Mouse (Mus musculus) intestine, embryonic 15.5 days (tissue): Measurements from ENCODE around the gene Agtrap. TPM values are rescaled to one million over a fixed set of nuclear protein-coding genes. Genes with fewer than 3 reads are reported as not detected.

Experiments
- ATAC-seq: fragments of 200-750 bp; cut with Nextera tagmentation; 2 replicates; pipeline ENCODE4 v1.8.0; 2017; ENCODE audit warnings: moderate TSS enrichment, moderate library complexity
- H3K27ac ChIP-seq: fragments of 300-500 bp; sonication (generic); 2 replicates; pipeline ENCODE4 v1.5.1; 2015; ENCODE audit warnings: mild to moderate bottlenecking, inconsistent platforms
- H3K27me3 ChIP-seq: fragments of 300-500 bp; sonication (generic); replicated peaks from 2 replicates; pipeline ENCODE4 v1.6.1; 2015; ENCODE audit warnings: inconsistent platforms
- H3K36me3 ChIP-seq: fragments of 300-500 bp; sonication (generic); 2 replicates; pipeline ENCODE4 v1.6.1; 2015; ENCODE audit warnings: inconsistent platforms
- H3K4me1 ChIP-seq: fragments of 300-500 bp; sonication (generic); replicated peaks from 2 replicates; pipeline ENCODE4 v1.6.1; 2015; ENCODE audit warnings: inconsistent platforms
- H3K4me2 ChIP-seq: fragments of 300-500 bp; sonication (generic); replicated peaks from 2 replicates; pipeline ENCODE4 v1.6.1; 2015; ENCODE audit warnings: mild to moderate bottlenecking, inconsistent platforms
- H3K4me3 ChIP-seq: fragments of 300-500 bp; sonication (generic); replicated peaks from 2 replicates; pipeline ENCODE4 v1.5.1; 2015; ENCODE audit warnings: inconsistent platforms
- H3K9ac ChIP-seq: fragments of 300-500 bp; sonication (generic); 2 replicates; pipeline ENCODE4 v1.6.1; 2015; ENCODE audit warnings: inconsistent platforms
- H3K9me3 ChIP-seq: fragments of 300-500 bp; sonication (generic); 2 replicates; pipeline ENCODE4 v1.6.1; 2016; ENCODE audit warnings: inconsistent platforms
- WGBS: fragments of 180-500 bp; shearing (Covaris S2); methylation state at CpG from one replicate; pipeline ENCODE4 v1.1.7; 2015; 5-methylcytosine and 5-hydroxymethylcytosine counted together
- polyA plus RNA-seq: library from polyadenylated mRNA; unstranded; fragments of >200 nt; fragmentation: Nextera tagmentation; extraction: Ambion mirVana; gene quantifications from 2 replicates; pipeline ENCODE4 v1.2.1, GENCODE M21; 2015

Agtrap gene
- polyA plus RNA-seq, 1 experiment from 2014 or later, result 15.1 TPM

DNA sequence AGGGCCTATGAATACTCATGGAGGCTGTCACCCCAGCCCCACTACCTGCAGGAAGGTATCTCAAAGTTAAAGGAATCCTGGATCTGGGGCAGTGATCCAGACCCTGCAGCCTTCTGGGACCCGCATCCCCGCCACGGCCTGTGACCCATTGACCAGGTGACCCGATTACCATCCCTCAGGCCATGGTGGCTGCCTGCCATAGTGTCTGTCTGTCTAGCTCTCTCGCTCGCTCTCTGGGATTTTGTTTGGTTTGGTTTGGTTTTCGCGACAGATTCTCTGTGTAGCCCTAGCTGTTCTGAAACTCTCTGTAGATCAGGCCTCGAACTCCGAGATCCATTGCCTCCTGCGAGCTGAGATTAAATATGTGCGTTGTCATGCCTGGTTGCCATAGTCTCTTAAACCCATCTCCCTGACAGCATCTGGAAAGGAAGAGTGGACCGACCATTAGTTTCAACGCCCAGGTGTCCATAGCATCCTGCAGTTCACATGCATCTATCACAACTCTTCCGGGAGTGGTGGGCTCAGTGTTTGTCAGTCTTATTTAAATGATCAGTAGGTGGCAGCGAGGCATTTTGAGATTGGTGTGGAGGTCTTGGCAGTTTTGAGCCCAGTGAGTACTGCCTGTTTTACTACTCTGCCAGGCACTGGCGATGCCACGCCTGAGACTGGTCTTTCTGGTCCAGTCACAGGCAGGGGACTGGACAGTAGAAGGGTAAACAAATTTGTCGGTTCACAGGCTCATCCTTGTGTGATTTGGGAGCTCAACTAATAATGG is 48.4 kb downstream of the Agtrap start:
- Histone ChIP-seq H3K4me3 (peak overlapping the region; percentile 71), H3K9me3 (no peaks in the 10 kb centered on the region), H3K9ac (peak overlapping the region; percentile 69), H3K4me1 (peaks cover 35% of the 10 kb centered on the region), H3K4me2 (peak overlapping the region; percentile 88), H3K36me3 (peaks cover 5% of the 10 kb centered on the region; the same call in 1 of the 2 replicates), H3K27me3 (no peaks in the 10 kb centered on the region), H3K27ac (peak overlapping the region; percentile 62)
- WGBS, result 17% methylated on average over 19 of the region's 19 CpGs
- no peak for ATAC-seq

DNA sequence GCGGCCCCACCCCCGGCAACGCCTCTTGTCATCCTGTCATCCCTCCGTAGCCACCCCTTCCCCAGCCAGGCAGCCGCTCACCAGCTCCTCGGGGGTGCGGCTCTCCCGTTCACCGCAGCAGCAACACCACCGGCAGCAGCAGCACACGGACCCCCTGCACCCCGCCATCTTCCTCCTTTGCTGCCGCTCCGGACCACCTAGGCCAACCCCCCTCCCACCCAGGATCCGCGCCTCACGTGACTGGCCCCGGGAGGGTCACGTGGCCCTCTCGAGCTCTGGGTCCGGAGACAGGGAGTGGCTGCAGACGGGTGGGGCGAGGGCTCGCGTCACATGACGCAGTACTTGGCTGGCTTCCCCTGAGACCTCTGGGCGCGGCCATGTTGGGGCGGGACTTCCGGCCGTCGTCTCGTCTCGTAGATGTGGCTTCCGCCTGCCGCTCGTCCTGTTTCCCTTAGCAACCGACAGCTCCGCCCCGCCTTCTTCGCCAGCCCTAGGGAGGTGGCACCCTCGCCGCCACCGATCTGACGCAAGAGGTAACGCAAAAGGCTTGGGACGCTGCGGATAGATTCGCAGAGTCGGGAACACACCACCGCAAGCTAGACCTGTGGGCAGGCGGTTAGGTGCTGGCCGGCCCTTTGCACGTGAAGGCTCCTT is 49.1 kb downstream of the Agtrap start, which contains the start of the genes Clcn6 and Mthfr:
Gene Clcn6, minus strand, starts transcription at position 222 of the 654 bp plus-strand sequence.
Gene Mthfr, plus strand, starts transcription at position 478 of the 654 bp plus-strand sequence.
- Histone ChIP-seq H3K4me3 (peak within 1 kb of the TSS; percentile 71), H3K36me3 (no peaks in the 10 kb centered on the region), H3K27me3 (no peaks in the 10 kb centered on the region), H3K9me3 (no peaks in the 10 kb centered on the region), H3K9ac (peak within 1 kb of the TSS; percentile 69), H3K4me1 (peaks cover 33% of the 10 kb centered on the region), H3K4me2 (peak within 1 kb of the TSS; percentile 88), H3K27ac (peak within 1 kb of the TSS; percentile 69)
- under 1% methylated on average over 51 of the region's 54 CpGs for WGBS
- ATAC-seq, result peak; percentile 95

DNA sequence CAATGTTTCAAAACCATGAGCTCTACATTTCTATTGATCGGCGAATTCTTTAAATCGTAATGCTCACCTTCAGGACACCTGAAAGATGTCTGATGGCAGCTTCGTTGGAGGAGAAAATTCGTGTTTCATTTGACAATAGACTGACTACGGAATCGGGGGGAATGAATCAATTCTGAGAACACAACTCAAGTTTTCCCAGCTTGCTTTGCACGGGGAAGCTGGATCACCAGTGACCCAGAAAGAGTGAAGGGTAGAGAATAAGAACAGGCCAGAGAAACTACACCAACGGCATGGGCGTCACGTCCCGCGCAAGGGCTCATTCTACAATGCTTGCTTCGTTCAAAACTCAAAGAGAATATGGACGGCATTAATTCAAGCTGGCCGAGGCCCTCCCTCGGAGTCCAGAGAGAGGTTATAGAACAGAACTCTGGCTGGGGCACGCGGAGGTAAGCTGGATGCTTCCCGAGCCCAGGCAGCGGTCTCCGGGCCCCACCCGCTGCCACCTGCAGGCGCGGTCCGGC is 49.7 kb downstream of the Agtrap start:
- H3K27me3 ChIP-seq, result no peaks in the 10 kb centered on the region
- peak overlapping the region; percentile 64 for H3K9ac ChIP-seq

DNA sequence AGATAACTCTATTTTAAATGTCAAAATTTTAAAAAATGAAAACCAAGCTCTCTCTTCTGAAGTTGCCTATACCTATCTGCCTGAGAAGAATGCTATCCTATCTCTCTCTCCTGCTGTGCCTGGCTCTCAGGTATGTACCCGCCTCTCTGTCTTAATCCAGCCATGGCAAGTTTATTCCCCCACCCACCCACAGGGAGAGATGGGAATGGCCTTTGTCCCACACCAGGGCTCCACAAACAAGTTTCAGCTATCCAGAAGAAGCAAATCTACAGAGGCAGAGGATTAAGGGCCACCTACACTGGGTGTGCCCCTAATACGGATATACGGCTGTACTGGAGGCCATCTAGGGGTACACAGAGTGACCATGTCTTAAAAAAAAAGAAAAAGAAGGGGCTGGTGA is 52.4 kb downstream of the Agtrap start:
- no peak overlapping the region for H3K27ac ChIP-seq
- H3K9me3 ChIP-seq, result no peaks in the 10 kb centered on the region
- WGBS, result 81% methylated on average over 3 of the region's 3 CpGs
- no peak overlapping the region for H3K4me3 ChIP-seq
- peaks cover 14% of the 10 kb centered on the region for H3K4me1 ChIP-seq
- H3K9ac ChIP-seq, result no peak overlapping the region
- no peak for ATAC-seq
- H3K4me2 ChIP-seq, result no peak overlapping the region
- no peaks in the 10 kb centered on the region for H3K27me3 ChIP-seq
- H3K36me3 ChIP-seq, result 0 out of 2 replicates have a peak, but pooled peaks cover 3% of the 10 kb centered on the region

More for the DNA sequence above, 49.7 kb downstream of the Agtrap start:
- Histone ChIP-seq H3K36me3 (no peaks in the 10 kb centered on the region), H3K27ac (peak overlapping the region; percentile 69), H3K9me3 (no peaks in the 10 kb centered on the region), H3K4me1 (peaks cover 33% of the 10 kb centered on the region), H3K4me3 (peak overlapping the region; percentile 71), H3K4me2 (peak overlapping the region; percentile 67)
- ATAC-seq, result no peak; the same call in 1 of the 2 replicates
- 6% methylated on average over 26 of the region's 26 CpGs for WGBS

DNA sequence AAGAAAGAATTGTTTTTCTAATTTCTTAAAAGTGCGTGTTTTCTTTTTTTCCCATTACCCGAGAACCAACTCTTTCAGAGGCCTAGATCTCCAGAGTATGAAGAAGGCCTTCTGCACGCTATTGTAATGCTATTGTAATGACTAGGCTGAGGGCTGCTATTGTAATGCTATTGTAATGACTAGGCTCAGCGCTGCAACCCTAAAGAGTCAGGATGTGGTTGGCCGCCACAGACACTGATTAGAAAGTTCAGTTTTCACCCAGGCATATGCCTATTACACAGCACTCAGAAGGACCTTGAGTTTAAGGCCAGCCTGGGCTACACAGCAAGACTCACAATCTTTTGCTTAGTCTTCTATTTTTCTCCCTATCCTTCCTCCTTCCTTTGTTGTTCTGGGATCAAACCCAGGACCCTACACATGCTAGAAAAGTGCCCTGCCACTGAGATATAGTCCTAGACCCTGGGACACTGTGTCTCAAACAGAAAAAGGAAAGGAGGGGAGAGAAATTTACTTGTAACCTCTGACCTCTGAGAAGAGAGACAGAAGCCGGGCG is 53.9 kb downstream of the Agtrap start:
- Histone ChIP-seq H3K9ac (no peak overlapping the region), H3K27ac (no peak overlapping the region), H3K27me3 (no peaks in the 10 kb centered on the region), H3K9me3 (no peaks in the 10 kb centered on the region), H3K36me3 (peaks cover 9% of the 10 kb centered on the region; the same call in 1 of the 2 replicates), H3K4me1 (peaks cover 6% of the 10 kb centered on the region), H3K4me3 (no peak overlapping the region), H3K4me2 (no peak overlapping the region)
- 86% methylated on average over 7 of the region's 7 CpGs for WGBS
- no peak for ATAC-seq

DNA sequence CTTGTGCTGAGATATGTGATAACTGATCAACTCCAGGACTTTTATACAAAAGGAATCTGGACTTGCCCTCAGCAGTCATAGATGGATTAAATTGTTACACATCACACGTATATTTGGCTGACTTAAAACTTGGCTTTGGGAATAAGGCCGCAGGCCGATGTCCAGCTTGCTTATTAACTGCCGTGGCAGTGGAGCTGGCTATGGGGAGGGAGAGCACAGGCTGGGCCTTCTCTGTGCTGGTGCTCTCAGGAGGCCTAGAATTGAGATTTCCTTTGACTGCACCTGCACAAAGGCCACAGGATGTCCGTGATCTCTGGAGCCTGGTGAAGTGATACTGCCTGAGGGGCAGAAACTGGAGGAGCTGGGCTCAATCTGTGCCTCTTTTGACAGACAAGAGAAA is 57.3 kb downstream of the Agtrap start:
- Histone ChIP-seq H3K9me3 (no peaks in the 10 kb centered on the region), H3K27ac (no peak overlapping the region), H3K4me1 (no peaks in the 10 kb centered on the region), H3K9ac (no peak overlapping the region), H3K4me2 (no peak overlapping the region), H3K27me3 (no peaks in the 10 kb centered on the region), H3K36me3 (peaks cover 15% of the 10 kb centered on the region; the same call in 1 of the 2 replicates), H3K4me3 (no peak overlapping the region)
- no peak for ATAC-seq
- WGBS, result 89% methylated on average over 5 of the region's 5 CpGs

DNA sequence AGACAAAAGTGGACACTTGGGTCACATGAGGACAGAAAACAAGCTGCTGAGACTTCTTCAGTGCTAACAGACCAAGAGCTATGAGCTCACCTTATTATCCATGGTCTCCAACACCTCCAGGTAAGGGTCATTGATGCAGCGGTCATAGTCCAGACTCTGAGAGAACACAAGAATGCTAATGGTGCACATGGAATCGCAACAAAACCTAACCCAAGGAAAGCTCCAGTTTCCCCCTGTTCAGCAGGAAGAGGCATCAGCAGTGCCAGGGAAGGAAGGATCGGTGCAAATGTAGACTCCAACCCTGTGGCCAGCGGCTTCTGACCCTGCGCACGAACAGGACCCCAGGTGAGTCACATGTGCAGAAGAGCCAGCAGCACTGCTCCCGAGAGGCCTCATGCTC is 58.5 kb downstream of the Agtrap start:
- H3K4me2 ChIP-seq, result no peak overlapping the region
- ATAC-seq, result no peak
- no peak overlapping the region for H3K9ac ChIP-seq
- peaks cover 19% of the 10 kb centered on the region for H3K36me3 ChIP-seq
- WGBS, result 93% methylated on average over 7 of the region's 7 CpGs
- no peak overlapping the region for H3K27ac ChIP-seq
- no peaks in the 10 kb centered on the region for H3K9me3 ChIP-seq
- no peaks in the 10 kb centered on the region for H3K27me3 ChIP-seq
- H3K4me3 ChIP-seq, result no peak overlapping the region
- no peaks in the 10 kb centered on the region for H3K4me1 ChIP-seq

Other genes starting within 250 kb of the Agtrap start
- gene Zfp933, start 239.7 kb downstream of the Agtrap start, polyA plus RNA-seq, result 4.6 and 4.7 TPM in 2 replicates
- 33.1 and 35.6 TPM in 2 replicates for gene Miip, start 219.2 kb downstream of the Agtrap start, polyA plus RNA-seq
- 9.6 and 9.8 TPM in 2 replicates for gene Fv1, start 219.1 kb downstream of the Agtrap start, polyA plus RNA-seq
- gene Mfn2, start 183.3 kb downstream of the Agtrap start, polyA plus RNA-seq, result 42.4 and 42.5 TPM in 2 replicates
- gene Plod1, start 151.3 kb downstream of the Agtrap start, polyA plus RNA-seq, result 38.0 and 38.8 TPM in 2 replicates
- 17.5 and 18.4 TPM in 2 replicates for gene 2510039O18Rik, start 147.1 kb downstream of the Agtrap start, polyA plus RNA-seq
- gene Nppb, start 102.2 kb downstream of the Agtrap start, polyA plus RNA-seq, result not detected in 2 replicates
- gene Nppa, start 87.3 kb downstream of the Agtrap start, polyA plus RNA-seq, result 0.21 TPM in 1 of 2 replicates, not detected in the other
- 4.7 and 4.9 TPM in 2 replicates for gene Clcn6, start 49.2 kb downstream of the Agtrap start, polyA plus RNA-seq
- gene Mthfr, start 49.0 kb downstream of the Agtrap start, polyA plus RNA-seq, result 18.4 TPM in 2 replicates
- 32.9 and 33.9 TPM in 2 replicates for gene Mad2l2, start 42.4 kb upstream of the Agtrap start, polyA plus RNA-seq
- 0.15 and 0.24 TPM in 2 replicates for gene Draxin, start 42.7 kb upstream of the Agtrap start, polyA plus RNA-seq
- 16.0 and 17.9 TPM in 2 replicates for gene Fbxo6, start 64.1 kb upstream of the Agtrap start, polyA plus RNA-seq
- 6.8 and 7.2 TPM in 2 replicates for gene Fbxo44, start 72.5 kb upstream of the Agtrap start, polyA plus RNA-seq
- gene Fbxo2, start 72.6 kb upstream of the Agtrap start, polyA plus RNA-seq, result 0.51 and 0.58 TPM in 2 replicates
- gene Disp3, start 199.9 kb upstream of the Agtrap start, polyA plus RNA-seq, result 0.11 and 0.21 TPM in 2 replicates